Mouse (Mus musculus) forebrain, embryonic 13.5 days (tissue): ENCODE results near the gene Sbk3. TPM values are rescaled to one million over a fixed set of nuclear protein-coding genes. Genes with fewer than 3 reads are reported as not detected.

Source experiments
- ATAC-seq: fragments of 200-750 bp; cut with Nextera tagmentation; 2 replicates; pipeline ENCODE4 v1.8.0; 2017
- H3K27ac ChIP-seq: fragments of 300-500 bp; sonication (generic); 2 replicates; pipeline ENCODE4 v1.5.1; 2015; ENCODE audit warnings: inconsistent platforms, mild to moderate bottlenecking, moderate library complexity
- H3K27me3 ChIP-seq: fragments of 300-500 bp; sonication (generic); 2 replicates; pipeline ENCODE4 v1.6.1; 2015; ENCODE audit warnings: mild to moderate bottlenecking, inconsistent platforms
- H3K36me3 ChIP-seq: fragments of 300-500 bp; sonication (generic); 2 replicates; pipeline ENCODE4 v1.6.1; 2015; ENCODE audit warnings: mild to moderate bottlenecking, inconsistent platforms; ENCODE audit not compliant: poor library complexity, severe bottlenecking
- H3K4me1 ChIP-seq: fragments of 300-500 bp; sonication (generic); 2 replicates; pipeline ENCODE4 v1.6.1; 2015; ENCODE audit warnings: inconsistent platforms
- H3K4me2 ChIP-seq: fragments of 300-500 bp; sonication (generic); 2 replicates; pipeline ENCODE4 v1.6.1; 2015; ENCODE audit warnings: inconsistent platforms, mild to moderate bottlenecking, moderate library complexity
- H3K4me3 ChIP-seq: fragments of 300-500 bp; sonication (generic); 2 replicates; pipeline ENCODE4 v1.5.1; 2015; ENCODE audit warnings: mild to moderate bottlenecking, inconsistent platforms
- H3K9ac ChIP-seq: fragments of 300-500 bp; sonication (generic); 2 replicates; pipeline ENCODE4 v1.6.1; 2015; ENCODE audit warnings: mild to moderate bottlenecking, inconsistent platforms
- H3K9me3 ChIP-seq: fragments of 300-500 bp; sonication (generic); replicated peaks from 2 replicates; pipeline ENCODE4 v1.6.1; 2016; ENCODE audit warnings: inconsistent platforms
- WGBS: fragments of 180-500 bp; shearing (Covaris S2); methylation state at CpG from one replicate; pipeline ENCODE4 v1.1.7; 2015; 5-methylcytosine and 5-hydroxymethylcytosine counted together
- polyA plus RNA-seq: library from polyadenylated mRNA; unstranded; fragments of >200 nt; fragmentation: Nextera tagmentation; extraction: Ambion mirVana; gene quantifications from 2 replicates; pipeline ENCODE4 v1.2.1, GENCODE M21; 2015

Sbk3 gene
- polyA plus RNA-seq, 1 experiment from 2014 or later, result 0.19 TPM

DNA sequence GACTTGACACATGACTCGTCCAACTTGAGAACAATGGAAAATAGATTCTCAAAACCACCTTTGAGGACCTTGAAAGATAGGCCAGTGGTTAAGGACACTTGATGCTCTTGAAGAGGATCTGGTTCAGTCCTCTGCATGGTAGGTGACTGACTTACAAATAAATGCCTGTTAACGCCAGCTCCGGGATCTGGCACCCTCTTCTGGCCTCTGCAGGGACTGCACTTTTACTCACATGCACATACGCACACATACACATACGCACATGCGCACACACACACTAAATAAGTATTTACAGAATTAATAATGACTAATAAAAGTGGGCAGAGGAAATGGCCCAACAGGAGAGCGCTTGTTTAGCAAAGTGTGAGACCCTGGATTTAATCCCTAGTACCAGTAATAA is 5.9 kb upstream of the Sbk3 start:
- 92% methylated on average over 7 of the region's 7 CpGs for WGBS
- H3K36me3 ChIP-seq, result no peaks in the 10 kb centered on the region
- no peak for ATAC-seq

DNA sequence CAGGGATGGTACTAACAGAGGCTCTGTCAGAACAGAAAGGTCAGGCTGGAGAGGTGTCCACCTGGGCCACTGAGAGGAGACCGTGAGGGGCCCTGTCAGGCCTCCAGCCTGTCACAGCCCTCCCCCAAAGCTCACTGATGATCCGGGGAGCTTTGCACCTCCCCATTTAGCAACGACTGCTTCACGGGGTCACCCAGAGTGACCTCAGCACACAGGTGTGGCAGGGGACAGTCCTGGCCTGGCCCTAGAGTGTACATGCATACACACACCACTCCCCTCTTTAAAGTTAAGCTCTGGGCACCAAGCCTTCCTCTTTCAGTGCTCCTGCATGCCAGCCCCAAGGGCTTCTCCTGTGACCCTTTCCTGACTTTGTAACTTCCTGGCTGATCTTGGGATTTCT is 4.5 kb upstream of the Sbk3 start:
- H3K36me3 ChIP-seq, result no peaks in the 10 kb centered on the region
- H3K9ac ChIP-seq, result no peak overlapping the region
- no peaks in the 10 kb centered on the region for H3K4me1 ChIP-seq
- no peak overlapping the region for H3K4me3 ChIP-seq
- 0 out of 2 replicates have a peak, but pooled peaks cover 3% of the 10 kb centered on the region for H3K9me3 ChIP-seq
- no peak for ATAC-seq
- 68% methylated on average over 4 of the region's 4 CpGs for whole genome bisulfite sequencing
- no peak overlapping the region for H3K4me2 ChIP-seq
- no peak overlapping the region for H3K27ac ChIP-seq
- no peaks in the 10 kb centered on the region for H3K27me3 ChIP-seq

More for the DNA sequence above, 5.9 kb upstream of the Sbk3 start:
- no peak overlapping the region for H3K4me3 ChIP-seq
- no peaks in the 10 kb centered on the region for H3K4me1 ChIP-seq
- H3K4me2 ChIP-seq, result no peak overlapping the region
- H3K9me3 ChIP-seq, result 0 out of 2 replicates have a peak, but pooled peaks cover 3% of the 10 kb centered on the region
- H3K27me3 ChIP-seq, result no peaks in the 10 kb centered on the region
- H3K9ac ChIP-seq, result no peak overlapping the region
- no peak overlapping the region for H3K27ac ChIP-seq

DNA sequence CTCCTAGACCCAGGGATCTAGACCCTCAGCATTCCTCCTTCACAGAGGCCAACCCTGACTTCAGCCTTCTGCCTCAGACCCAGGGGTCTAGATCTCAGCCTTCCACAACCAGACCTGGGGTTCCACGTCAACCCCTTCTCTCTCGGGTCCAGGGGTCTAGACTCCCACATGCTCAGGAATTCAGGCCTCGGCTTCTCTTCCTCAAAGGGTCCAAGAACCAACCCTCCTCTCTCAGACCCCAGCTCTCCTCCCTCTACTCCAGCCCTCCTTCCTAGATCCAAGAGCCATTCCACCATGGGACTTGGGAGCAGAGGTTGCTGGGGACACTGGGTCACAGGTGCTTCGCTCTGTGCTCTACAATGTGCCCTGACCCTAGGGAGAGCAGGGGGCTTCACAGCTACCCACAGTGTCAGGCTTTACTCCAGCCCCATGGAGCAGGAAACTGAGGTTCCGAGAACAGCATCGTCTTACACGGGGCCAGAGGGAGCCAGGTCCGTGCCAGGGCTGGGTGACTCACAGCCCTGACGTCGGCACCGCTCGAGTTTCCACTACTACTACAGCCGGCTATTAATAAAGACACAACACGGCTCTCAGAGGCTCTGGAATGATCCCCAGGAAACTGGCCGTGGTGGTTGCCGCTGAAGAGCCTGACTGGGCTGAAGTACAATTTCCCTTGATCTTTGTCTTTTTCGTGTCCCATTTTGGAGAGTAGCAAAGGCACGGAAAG is 1.5 kb upstream of the Sbk3 start:
- ATAC-seq, result no peak
- no peak overlapping the region for H3K9ac ChIP-seq
- no peak overlapping the region for H3K4me2 ChIP-seq
- H3K4me1 ChIP-seq, result no peaks in the 10 kb centered on the region
- H3K27me3 ChIP-seq, result no peaks in the 10 kb centered on the region
- 0 out of 2 replicates have a peak, but pooled peaks cover 3% of the 10 kb centered on the region for H3K9me3 ChIP-seq
- H3K4me3 ChIP-seq, result no peak overlapping the region
- H3K27ac ChIP-seq, result no peak overlapping the region
- 84% methylated on average over 18 of the region's 18 CpGs for WGBS
- H3K36me3 ChIP-seq, result no peaks in the 10 kb centered on the region

DNA sequence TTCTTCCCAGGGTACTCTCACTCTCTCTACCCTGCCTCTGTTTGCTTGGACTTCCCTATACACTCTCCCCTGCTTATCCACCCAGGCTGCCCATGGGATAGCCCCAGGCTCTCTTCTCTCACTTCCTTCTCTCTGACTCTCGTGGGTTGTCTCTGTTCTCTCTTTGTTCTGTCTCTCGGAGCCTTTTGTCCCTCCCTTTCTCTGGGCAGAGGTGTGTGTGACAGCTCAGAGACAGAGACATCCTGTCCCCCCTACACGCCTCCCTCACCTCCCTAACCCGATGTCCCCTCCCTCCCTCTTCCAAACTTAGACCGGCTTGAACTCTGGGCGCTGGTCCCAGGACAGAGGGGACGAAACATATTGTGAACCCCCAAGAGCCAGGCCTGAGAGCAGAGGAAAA is 742 bp upstream of the Sbk3 start:
- Histone ChIP-seq H3K27me3 (no peaks in the 10 kb centered on the region), H3K9me3 (0 out of 2 replicates have a peak, but pooled peaks cover under 1% of the 10 kb centered on the region), H3K27ac (no peak overlapping the region), H3K9ac (no peak overlapping the region), H3K4me2 (no peak overlapping the region), H3K36me3 (no peaks in the 10 kb centered on the region), H3K4me3 (no peak overlapping the region), H3K4me1 (no peaks in the 10 kb centered on the region)
- ATAC-seq, result no peak
- 28% methylated on average over 7 of the region's 7 CpGs for WGBS

DNA sequence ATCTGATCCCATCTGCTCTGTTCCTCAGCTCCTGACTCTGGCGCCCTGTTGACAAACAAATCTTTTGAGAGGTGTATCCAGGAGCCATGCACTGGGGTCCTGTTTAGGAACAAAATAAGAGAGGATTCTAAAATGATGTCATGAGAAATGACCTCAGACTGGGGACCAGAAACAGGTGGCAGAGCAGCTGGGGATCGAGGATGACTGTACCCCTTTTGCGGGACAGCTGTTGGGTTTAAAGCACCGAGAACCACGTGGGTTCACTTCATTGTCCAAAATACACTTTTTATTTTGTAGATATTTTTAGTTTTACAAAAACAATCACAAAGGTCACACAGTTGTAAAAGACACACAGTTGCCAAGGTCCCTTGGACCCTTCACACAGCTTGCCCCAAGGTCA is 6.0 kb downstream of the Sbk3 start:
- WGBS, result 86% methylated on average over 5 of the region's 5 CpGs
- no peak for ATAC-seq

DNA sequence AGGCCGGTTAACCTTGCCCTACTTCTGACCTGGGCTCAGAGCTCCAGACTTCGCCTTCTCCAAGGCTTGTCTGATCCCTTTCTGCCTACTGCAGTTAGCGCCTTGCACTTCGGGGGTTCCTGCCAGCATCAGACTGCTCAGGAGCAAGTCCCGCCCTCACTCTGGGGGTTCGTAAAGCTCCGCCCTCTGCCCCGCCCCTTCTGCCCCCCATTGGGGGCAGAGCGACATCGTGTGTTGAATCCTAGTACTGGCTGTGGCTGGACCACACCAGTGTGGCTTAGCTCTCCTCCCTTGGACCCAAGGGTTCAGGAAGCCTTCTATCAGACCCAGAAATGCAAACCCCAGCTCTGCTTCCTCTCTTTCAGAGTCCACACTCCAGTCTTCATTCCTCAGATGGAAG is 6.7 kb downstream of the Sbk3 start, which contains the start of gene Sbk2:
Gene Sbk2 (minus strand): TSS at position 135 of the 400 bp plus-strand sequence.
- 10% methylated on average over 10 of the region's 10 CpGs for WGBS
- Histone ChIP-seq H3K9ac (no peak within 1 kb of the TSS), H3K9me3 (no peaks in the 10 kb centered on the region), H3K27me3 (no peaks in the 10 kb centered on the region), H3K36me3 (no peaks in the 10 kb centered on the region), H3K27ac (no peak within 1 kb of the TSS), H3K4me3 (no peak within 1 kb of the TSS), H3K4me1 (no peaks in the 10 kb centered on the region), H3K4me2 (no peak within 1 kb of the TSS)
- peak; percentile 55 for ATAC-seq

More for the DNA sequence above, 6.0 kb downstream of the Sbk3 start:
- Histone ChIP-seq H3K4me2 (no peak overlapping the region), H3K36me3 (no peaks in the 10 kb centered on the region), H3K27ac (no peak overlapping the region), H3K9me3 (no peaks in the 10 kb centered on the region), H3K4me1 (no peaks in the 10 kb centered on the region), H3K9ac (no peak overlapping the region), H3K4me3 (no peak overlapping the region), H3K27me3 (no peaks in the 10 kb centered on the region)

DNA sequence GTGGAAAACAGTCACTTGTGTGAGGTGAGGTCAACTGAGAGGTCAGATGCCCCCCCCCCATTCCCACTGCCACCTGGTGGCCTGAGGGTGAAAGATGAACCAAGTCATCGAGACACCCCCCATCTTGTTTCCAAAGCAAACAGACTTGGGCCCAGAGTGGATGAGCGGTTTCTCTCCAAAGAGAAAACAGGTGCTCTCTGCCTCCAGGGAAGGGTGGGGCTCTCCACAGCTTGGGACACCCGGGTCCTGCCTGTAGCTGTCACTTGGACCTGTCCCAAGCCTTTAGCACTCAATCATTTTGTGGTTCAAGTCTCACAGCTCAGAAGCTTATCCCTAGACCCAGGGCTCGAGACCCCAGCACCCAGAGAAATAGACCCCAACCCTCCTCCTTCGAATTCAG is 7.4 kb downstream of the Sbk3 start:
- Histone ChIP-seq H3K36me3 (no peaks in the 10 kb centered on the region), H3K27ac (no peak overlapping the region), H3K27me3 (no peaks in the 10 kb centered on the region), H3K4me2 (no peak overlapping the region), H3K4me1 (no peaks in the 10 kb centered on the region), H3K9ac (no peak overlapping the region), H3K9me3 (no peaks in the 10 kb centered on the region), H3K4me3 (no peak overlapping the region)
- ATAC-seq, result no peak
- 79% methylated on average over 5 of the region's 5 CpGs for WGBS

DNA sequence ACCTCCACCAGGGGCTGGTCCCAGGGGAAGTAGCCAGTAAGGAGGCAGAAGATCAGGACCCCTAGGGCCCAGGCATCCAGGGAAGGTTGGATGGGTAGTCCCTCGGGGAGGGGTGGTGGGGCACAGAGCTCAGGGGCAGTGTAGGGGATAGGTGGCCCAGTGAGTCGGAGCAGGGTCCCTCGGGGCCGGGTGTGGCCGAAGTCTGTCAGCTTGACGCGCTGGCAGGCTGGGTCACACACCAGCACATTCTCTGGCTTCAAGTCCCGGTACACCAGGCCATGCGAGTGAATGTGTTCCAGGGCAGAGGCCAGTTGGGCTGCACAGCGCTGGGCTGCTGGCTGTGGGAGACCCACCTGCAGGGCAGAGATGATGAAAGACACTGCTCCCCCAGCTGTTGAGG is 13.6 kb downstream of the Sbk3 start:
- WGBS, result 81% methylated on average over 10 of the region's 10 CpGs
- H3K4me3 ChIP-seq, result no peak overlapping the region

DNA sequence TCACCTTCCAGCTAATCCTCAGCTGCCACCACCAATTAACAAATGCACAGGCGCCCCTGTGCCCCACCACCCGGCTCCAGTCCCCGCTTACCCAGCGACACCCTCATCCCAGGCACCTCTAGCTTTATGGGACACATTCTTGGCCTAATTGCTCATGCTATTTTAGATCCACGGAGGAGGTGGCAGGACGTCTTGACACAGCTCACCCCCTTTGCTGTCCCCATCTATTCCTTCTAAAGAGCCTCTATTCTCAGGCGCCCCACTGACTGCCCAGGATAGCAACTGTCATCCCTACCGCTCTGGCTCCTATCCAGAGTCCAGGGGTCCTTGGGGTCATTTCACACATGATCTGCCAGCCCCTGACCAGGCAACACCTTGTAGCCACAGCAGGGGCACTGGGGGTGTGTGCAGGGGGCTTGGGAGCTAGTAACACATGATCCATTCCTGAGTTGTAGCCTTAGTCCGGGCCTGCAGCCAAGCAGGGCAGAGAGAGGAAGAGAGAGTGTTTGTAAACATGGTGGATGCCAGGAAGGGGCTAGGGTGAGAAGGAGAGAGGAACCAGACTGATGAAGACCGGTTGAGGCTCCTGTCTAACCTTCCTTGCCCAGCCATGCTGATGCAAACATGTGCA is 17.0 kb downstream of the Sbk3 start:
- WGBS, result 28% methylated on average over 10 of the region's 10 CpGs
- H3K9ac ChIP-seq, result no peak overlapping the region; the same call in 1 of the 2 replicates
- no peak for ATAC-seq
- H3K36me3 ChIP-seq, result no peaks in the 10 kb centered on the region
- H3K9me3 ChIP-seq, result no peaks in the 10 kb centered on the region
- no peak overlapping the region for H3K4me2 ChIP-seq
- H3K27ac ChIP-seq, result no peak overlapping the region
- H3K4me3 ChIP-seq, result no peak overlapping the region
- H3K27me3 ChIP-seq, result no peaks in the 10 kb centered on the region
- 0 out of 2 replicates have a peak, but pooled peaks cover 2% of the 10 kb centered on the region for H3K4me1 ChIP-seq

More for the DNA sequence above, 13.6 kb downstream of the Sbk3 start:
- Histone ChIP-seq H3K27ac (no peak overlapping the region), H3K4me2 (no peak overlapping the region), H3K36me3 (no peaks in the 10 kb centered on the region), H3K9me3 (no peaks in the 10 kb centered on the region), H3K27me3 (no peaks in the 10 kb centered on the region), H3K9ac (no peak overlapping the region), H3K4me1 (0 out of 2 replicates have a peak, but pooled peaks cover 2% of the 10 kb centered on the region)
- ATAC-seq, result no peak

DNA sequence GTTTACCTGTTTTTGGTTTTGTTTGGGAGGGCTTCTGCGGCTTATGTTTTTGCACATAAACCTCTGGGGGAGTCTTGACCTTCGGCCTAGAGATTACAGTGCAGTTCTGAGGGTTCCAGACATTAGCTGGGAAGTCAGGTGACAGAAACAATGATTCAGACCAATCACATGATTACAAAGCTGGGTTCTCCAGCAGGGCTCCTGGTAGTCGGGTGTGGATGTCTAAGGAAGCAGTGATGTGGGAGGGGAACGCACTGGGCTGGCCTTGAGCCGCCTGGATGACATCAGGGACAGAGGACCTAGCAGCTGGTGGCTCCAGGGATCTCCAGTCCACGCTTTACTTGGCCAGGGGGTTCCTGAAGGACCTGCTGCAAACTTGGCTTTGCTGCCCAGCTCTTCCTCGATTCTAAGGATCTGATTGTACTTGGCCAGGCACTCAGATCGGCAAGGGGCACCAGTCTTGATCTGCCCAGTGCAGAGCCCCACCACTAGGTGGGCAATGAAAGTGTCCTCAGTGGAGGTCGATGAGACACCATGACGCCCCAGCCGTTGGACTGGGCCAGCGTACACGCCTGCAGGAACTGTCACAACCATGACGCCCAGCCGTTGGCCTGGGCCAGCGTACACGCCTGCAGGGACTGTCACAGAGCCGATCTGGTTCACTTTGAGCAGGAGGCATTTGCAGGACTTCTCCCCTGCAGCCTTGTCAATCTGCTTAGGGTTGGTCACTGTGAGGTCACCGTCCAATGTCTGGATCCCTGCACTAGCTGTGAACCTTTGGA is 20.2 kb downstream of the Sbk3 start:
- H3K4me2 ChIP-seq, result no peak overlapping the region
- H3K9ac ChIP-seq, result no peak overlapping the region
- no peak for ATAC-seq
- H3K27ac ChIP-seq, result no peak overlapping the region
- 88% methylated on average over 19 of the region's 19 CpGs for WGBS
- H3K9me3 ChIP-seq, result no peaks in the 10 kb centered on the region
- no peak overlapping the region for H3K4me3 ChIP-seq
- 0 out of 2 replicates have a peak, but pooled peaks cover 2% of the 10 kb centered on the region for H3K4me1 ChIP-seq
- no peaks in the 10 kb centered on the region for H3K36me3 ChIP-seq
- no peaks in the 10 kb centered on the region for H3K27me3 ChIP-seq

DNA sequence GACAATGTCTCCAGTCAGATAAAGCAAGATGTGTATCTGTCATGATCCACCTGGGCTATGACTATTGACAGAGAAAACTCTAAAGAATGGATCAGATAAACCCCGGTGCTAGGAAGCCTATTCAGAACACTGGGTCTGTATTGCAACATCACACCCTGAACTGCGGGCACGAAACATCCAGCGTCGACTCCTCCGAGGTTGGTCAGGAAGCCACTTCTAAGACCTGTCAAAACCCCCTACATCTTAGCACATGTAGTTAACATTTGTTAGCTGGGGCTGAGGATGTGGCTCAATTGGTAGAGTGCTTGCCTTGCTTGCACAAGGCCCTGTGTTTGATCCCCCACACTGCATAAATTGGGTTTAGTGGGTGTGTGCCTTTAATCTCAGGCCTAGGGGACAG is 22.6 kb downstream of the Sbk3 start:
- no peak overlapping the region for H3K4me2 ChIP-seq
- 88% methylated on average over 6 of the region's 6 CpGs for WGBS
- no peaks in the 10 kb centered on the region for H3K9me3 ChIP-seq
- no peak overlapping the region for H3K4me3 ChIP-seq
- H3K9ac ChIP-seq, result no peak overlapping the region
- no peak for ATAC-seq
- no peaks in the 10 kb centered on the region for H3K4me1 ChIP-seq
- H3K36me3 ChIP-seq, result no peaks in the 10 kb centered on the region
- no peaks in the 10 kb centered on the region for H3K27me3 ChIP-seq
- no peak overlapping the region for H3K27ac ChIP-seq

DNA sequence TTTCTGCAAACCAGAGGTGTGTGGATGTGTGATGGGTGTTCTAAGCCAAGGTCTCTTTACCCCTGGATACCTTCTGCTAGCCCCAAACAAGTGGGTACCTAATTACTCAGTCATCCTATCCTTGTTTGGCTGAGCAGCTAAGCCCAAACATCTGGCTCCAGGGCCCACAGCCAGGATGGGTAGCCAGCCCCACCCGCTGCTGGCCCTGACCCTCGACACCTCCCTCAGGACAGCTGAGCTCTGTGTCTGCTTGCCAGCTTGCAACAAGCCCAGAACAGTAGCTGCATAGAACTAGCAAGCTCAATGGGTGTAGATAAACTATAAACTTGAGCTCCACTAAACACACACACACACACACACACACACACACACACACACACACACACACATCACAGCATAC is 23.1 kb downstream of the Sbk3 start:
- Histone ChIP-seq H3K27ac (no peak overlapping the region), H3K36me3 (no peaks in the 10 kb centered on the region), H3K4me2 (no peak overlapping the region), H3K4me3 (no peak overlapping the region), H3K9me3 (no peaks in the 10 kb centered on the region), H3K4me1 (no peaks in the 10 kb centered on the region), H3K27me3 (no peaks in the 10 kb centered on the region), H3K9ac (no peak overlapping the region)
- ATAC-seq, result no peak
- 70% methylated on average over 2 of the region's 2 CpGs for WGBS
